Mouse (Mus musculus) splenic B cell, adult 2 months (primary cell): ENCODE measurements around the gene Csnk1e.
A peak's percentile ranks its signal among the peaks of the same experiment; 100 is the strongest.

Source experiments
- DNase-seq: peaks from one replicate; pipeline ENCODE4 v3.0.0-alpha.2; 2011; ENCODE audit warnings: low read depth, low spot score
- H3K27me3 ChIP-seq: 2 replicates; pipeline ENCODE4 v1.6.1; 2012; ENCODE audit warnings: mild to moderate bottlenecking, low read length, moderate library complexity, mixed read lengths; ENCODE audit not compliant: control insufficient read depth, poor library complexity, insufficient read depth, severe bottlenecking
- H3K36me3 ChIP-seq: 2 replicates; pipeline ENCODE4 v1.6.1; 2012; ENCODE audit warnings: mild to moderate bottlenecking, low read length, moderate library complexity, mixed read lengths; ENCODE audit not compliant: control insufficient read depth, poor library complexity, insufficient read depth, severe bottlenecking

The Csnk1e gene

GRCm38 (mm10) chr15:79438209-79438810 lies 17.1 kb downstream of the Csnk1e start:
- Histone ChIP-seq H3K36me3 (no peaks in the 10 kb centered on the region), H3K27me3 (no peaks in the 10 kb centered on the region)
- DNase-seq, result no peak

- Histone ChIP-seq H3K36me3 (no peaks in the 10 kb centered on the region), H3K27me3 (no peaks in the 10 kb centered on the region)
- no peak for DNase-seq
Observed at GRCm38 (mm10) chr15:79437541-79438208, 17.7 kb downstream of the Csnk1e start.

- no peaks in the 10 kb centered on the region for H3K36me3 ChIP-seq
- no peak for DNase-seq
Observed at GRCm38 (mm10) chr15:79436481-79436921, 18.9 kb downstream of the Csnk1e start.

GRCm38 (mm10) chr15:79435191-79435671 lies 20.1 kb downstream of the Csnk1e start:
- no peak for DNase-seq

More at GRCm38 (mm10) chr15:79436481-79436921, 18.9 kb downstream of the Csnk1e start:
- H3K27me3 ChIP-seq, result no peaks in the 10 kb centered on the region

GRCm38 (mm10) chr15:79432892-79433291 lies 22.5 kb downstream of the Csnk1e start:
- no peaks in the 10 kb centered on the region for H3K36me3 ChIP-seq
- H3K27me3 ChIP-seq, result no peaks in the 10 kb centered on the region
- DNase-seq, result peak; percentile 21

More at GRCm38 (mm10) chr15:79435191-79435671, 20.1 kb downstream of the Csnk1e start:
- no peaks in the 10 kb centered on the region for H3K27me3 ChIP-seq
- no peaks in the 10 kb centered on the region for H3K36me3 ChIP-seq

- DNase-seq, result no peak
- Histone ChIP-seq H3K36me3 (no peaks in the 10 kb centered on the region), H3K27me3 (no peaks in the 10 kb centered on the region)
Observed at GRCm38 (mm10) chr15:79432328-79432727, 23.0 kb downstream of the Csnk1e start.

- DNase-seq, result no peak
- H3K36me3 ChIP-seq, result no peaks in the 10 kb centered on the region
- H3K27me3 ChIP-seq, result no peaks in the 10 kb centered on the region
Observed at GRCm38 (mm10) chr15:79431925-79432324, 23.4 kb downstream of the Csnk1e start.

- Histone ChIP-seq H3K27me3 (no peaks in the 10 kb centered on the region), H3K36me3 (peaks cover 3% of the 10 kb centered on the region)
- DNase-seq, result no peak
Observed at GRCm38 (mm10) chr15:79430461-79431000, 24.8 kb downstream of the Csnk1e start.

GRCm38 (mm10) chr15:79429994-79430393 lies 25.4 kb downstream of the Csnk1e start:
- Histone ChIP-seq H3K27me3 (no peaks in the 10 kb centered on the region), H3K36me3 (peaks cover 3% of the 10 kb centered on the region)
- DNase-seq, result no peak

GRCm38 (mm10) chr15:79429527-79429926 lies 25.8 kb downstream of the Csnk1e start:
- H3K36me3 ChIP-seq, result peaks cover 3% of the 10 kb centered on the region
- no peaks in the 10 kb centered on the region for H3K27me3 ChIP-seq
- DNase-seq, result no peak

GRCm38 (mm10) chr15:79428616-79429015 lies 26.8 kb downstream of the Csnk1e start:
- H3K27me3 ChIP-seq, result no peaks in the 10 kb centered on the region
- peaks cover 6% of the 10 kb centered on the region for H3K36me3 ChIP-seq
- DNase-seq, result no peak

GRCm38 (mm10) chr15:79427516-79427915 lies 27.9 kb downstream of the Csnk1e start:
- no peaks in the 10 kb centered on the region for H3K27me3 ChIP-seq
- H3K36me3 ChIP-seq, result peaks cover 8% of the 10 kb centered on the region
- DNase-seq, result no peak

GRCm38 (mm10) chr15:79425516-79425915 lies 29.9 kb downstream of the Csnk1e start:
- Histone ChIP-seq H3K36me3 (peaks cover 8% of the 10 kb centered on the region), H3K27me3 (no peaks in the 10 kb centered on the region)
- no peak for DNase-seq

- DNase-seq, result no peak
- peaks cover 9% of the 10 kb centered on the region for H3K36me3 ChIP-seq
- no peaks in the 10 kb centered on the region for H3K27me3 ChIP-seq
Observed at GRCm38 (mm10) chr15:79424602-79425001, 30.8 kb downstream of the Csnk1e start.

- no peak for DNase-seq
- Histone ChIP-seq H3K27me3 (no peaks in the 10 kb centered on the region), H3K36me3 (peaks cover 9% of the 10 kb centered on the region)
Observed at GRCm38 (mm10) chr15:79422715-79423243, 32.6 kb downstream of the Csnk1e start.
